Mouse (Mus musculus) stomach, embryonic 15.5 days (tissue): ENCODE measurements around the gene Slc6a5. TPM values are rescaled to one million over a fixed set of nuclear protein-coding genes. Genes with fewer than 3 reads are reported as not detected.

ENCODE experiments used
- ATAC-seq: fragments of 200-750 bp; cut with Nextera tagmentation; 2 replicates; pipeline ENCODE4 v1.8.0; 2017; ENCODE audit warnings: low read depth, moderate number of reproducible peaks, moderate TSS enrichment; ENCODE audit not compliant: insufficient read depth, low FRiP score
- H3K27ac ChIP-seq: fragments of 300-500 bp; sonication (generic); 2 replicates; pipeline ENCODE4 v1.5.1; 2015; ENCODE audit warnings: mild to moderate bottlenecking, inconsistent platforms
- H3K27me3 ChIP-seq: fragments of 300-500 bp; sonication (generic); replicated peaks from 2 replicates; pipeline ENCODE4 v1.6.1; 2015; ENCODE audit warnings: inconsistent platforms
- H3K36me3 ChIP-seq: fragments of 300-500 bp; sonication (generic); 2 replicates; pipeline ENCODE4 v1.6.1; 2015; ENCODE audit warnings: inconsistent platforms
- H3K4me1 ChIP-seq: fragments of 300-500 bp; sonication (generic); 2 replicates; pipeline ENCODE4 v1.6.1; 2015; ENCODE audit warnings: inconsistent platforms
- H3K4me2 ChIP-seq: fragments of 300-500 bp; sonication (generic); 2 replicates; pipeline ENCODE4 v1.6.1; 2015; ENCODE audit warnings: mild to moderate bottlenecking, inconsistent platforms
- H3K4me3 ChIP-seq: fragments of 300-500 bp; sonication (generic); replicated peaks from 2 replicates; pipeline ENCODE4 v1.5.1; 2015; ENCODE audit warnings: inconsistent platforms
- H3K9ac ChIP-seq: fragments of 300-500 bp; sonication (generic); 2 replicates; pipeline ENCODE4 v1.6.1; 2015; ENCODE audit warnings: inconsistent platforms
- H3K9me3 ChIP-seq: fragments of 300-500 bp; sonication (generic); 2 replicates; pipeline ENCODE4 v1.6.1; 2016; ENCODE audit warnings: inconsistent platforms
- WGBS: fragments of 180-500 bp; shearing (Covaris S2); methylation state at CpG from one replicate; pipeline ENCODE4 v1.1.7; 2015; 5-methylcytosine and 5-hydroxymethylcytosine counted together
- polyA plus RNA-seq: library from polyadenylated mRNA; unstranded; fragments of >200 nt; fragmentation: Nextera tagmentation; extraction: Ambion mirVana; gene quantifications from 2 replicates; pipeline ENCODE4 v1.2.1, GENCODE M21; 2015

Gene Slc6a5
- polyA plus RNA-seq, 1 experiment from 2014 or later: 0.01 TPM

GRCm38 (mm10) chr7:49895296-49895695 is 14.7 kb upstream of the Slc6a5 start:
- Histone ChIP-seq H3K27me3 (no peaks in the 10 kb centered on the region), H3K27ac (no peak overlapping the region), H3K4me2 (no peak overlapping the region), H3K36me3 (no peaks in the 10 kb centered on the region), H3K4me3 (no peak overlapping the region), H3K9ac (no peak overlapping the region), H3K9me3 (no peaks in the 10 kb centered on the region), H3K4me1 (no peaks in the 10 kb centered on the region)
- 59% methylated on average over 6 of the region's 6 CpGs for WGBS
- ATAC-seq: no peak

GRCm38 (mm10) chr7:49902003-49902552 is 7.9 kb upstream of the Slc6a5 start:
- H3K4me2 ChIP-seq: no peak overlapping the region
- no peak overlapping the region for H3K9ac ChIP-seq
- no peak for ATAC-seq
- no peaks in the 10 kb centered on the region for H3K4me1 ChIP-seq
- H3K27ac ChIP-seq: no peak overlapping the region
- H3K9me3 ChIP-seq: no peaks in the 10 kb centered on the region
- H3K4me3 ChIP-seq: no peak overlapping the region
- no peaks in the 10 kb centered on the region for H3K36me3 ChIP-seq
- 36% methylated on average over 9 of the region's 9 CpGs for WGBS
- H3K27me3 ChIP-seq: peaks cover 22% of the 10 kb centered on the region

- Histone ChIP-seq H3K36me3 (no peaks in the 10 kb centered on the region), H3K27me3 (peaks cover 75% of the 10 kb centered on the region), H3K4me1 (no peaks in the 10 kb centered on the region), H3K27ac (no peak overlapping the region), H3K9me3 (no peaks in the 10 kb centered on the region), H3K4me2 (no peak overlapping the region), H3K4me3 (no peak overlapping the region), H3K9ac (no peak overlapping the region)
- 2% methylated on average over 28 of the region's 28 CpGs for WGBS
- ATAC-seq: no peak
These were observed 2.5 kb upstream of the Slc6a5 start for GRCm38 (mm10) chr7:49907191-49908171.

- Histone ChIP-seq H3K9me3 (no peaks in the 10 kb centered on the region), H3K4me3 (no peak overlapping the region), H3K27me3 (peaks cover 83% of the 10 kb centered on the region), H3K27ac (no peak overlapping the region), H3K4me2 (no peak overlapping the region), H3K36me3 (no peaks in the 10 kb centered on the region), H3K4me1 (no peaks in the 10 kb centered on the region), H3K9ac (no peak overlapping the region)
- WGBS: 2% methylated on average over 24 of the region's 24 CpGs
- ATAC-seq: no peak
These were observed 1.6 kb upstream of the Slc6a5 start for GRCm38 (mm10) chr7:49908181-49908855.

GRCm38 (mm10) chr7:49908990-49909411 is 945 bp upstream of the Slc6a5 start:
- WGBS: under 1% methylated on average over 26 of the region's 26 CpGs
- Histone ChIP-seq H3K4me3 (no peak overlapping the region), H3K27me3 (peaks cover 89% of the 10 kb centered on the region), H3K27ac (no peak overlapping the region), H3K9me3 (no peaks in the 10 kb centered on the region), H3K4me2 (no peak overlapping the region), H3K9ac (no peak overlapping the region), H3K36me3 (no peaks in the 10 kb centered on the region), H3K4me1 (no peaks in the 10 kb centered on the region)
- ATAC-seq: no peak

GRCm38 (mm10) chr7:49910361-49910760 is 415 bp downstream of the Slc6a5 start:
- 2% methylated on average over 16 of the region's 16 CpGs for WGBS
- no peaks in the 10 kb centered on the region for H3K4me1 ChIP-seq
- H3K9me3 ChIP-seq: no peaks in the 10 kb centered on the region
- H3K27me3 ChIP-seq: peaks cover 96% of the 10 kb centered on the region
- no peak overlapping the region for H3K4me2 ChIP-seq
- no peaks in the 10 kb centered on the region for H3K36me3 ChIP-seq
- H3K27ac ChIP-seq: no peak overlapping the region
- no peak overlapping the region for H3K4me3 ChIP-seq
- H3K9ac ChIP-seq: no peak overlapping the region
- ATAC-seq: no peak

GRCm38 (mm10) chr7:49911147-49911946 is 1.4 kb downstream of the Slc6a5 start:
- H3K36me3 ChIP-seq: no peaks in the 10 kb centered on the region
- H3K9me3 ChIP-seq: no peaks in the 10 kb centered on the region
- ATAC-seq: no peak
- no peak overlapping the region for H3K27ac ChIP-seq
- WGBS: 4% methylated on average over 23 of the region's 23 CpGs
- no peak overlapping the region for H3K4me3 ChIP-seq
- no peaks in the 10 kb centered on the region for H3K4me1 ChIP-seq
- no peak overlapping the region for H3K9ac ChIP-seq
- no peak overlapping the region for H3K4me2 ChIP-seq
- peaks cover 96% of the 10 kb centered on the region for H3K27me3 ChIP-seq

GRCm38 (mm10) chr7:49911947-49912262 is 2.0 kb downstream of the Slc6a5 start:
- no peaks in the 10 kb centered on the region for H3K9me3 ChIP-seq
- no peak overlapping the region for H3K4me2 ChIP-seq
- ATAC-seq: no peak
- H3K27ac ChIP-seq: no peak overlapping the region
- H3K4me3 ChIP-seq: no peak overlapping the region
- no peak overlapping the region for H3K9ac ChIP-seq
- WGBS: 2% methylated on average over 26 of the region's 26 CpGs
- H3K36me3 ChIP-seq: no peaks in the 10 kb centered on the region
- peaks cover 97% of the 10 kb centered on the region for H3K27me3 ChIP-seq
- no peaks in the 10 kb centered on the region for H3K4me1 ChIP-seq

GRCm38 (mm10) chr7:49913164-49913563 is 3.2 kb downstream of the Slc6a5 start:
- Histone ChIP-seq H3K27me3 (peaks cover 97% of the 10 kb centered on the region), H3K27ac (no peak overlapping the region), H3K9me3 (no peaks in the 10 kb centered on the region), H3K4me3 (no peak overlapping the region), H3K9ac (no peak overlapping the region), H3K4me2 (no peak overlapping the region), H3K4me1 (no peaks in the 10 kb centered on the region), H3K36me3 (no peaks in the 10 kb centered on the region)
- no peak for ATAC-seq
- WGBS: 3% methylated on average over 4 of the region's 4 CpGs

- Histone ChIP-seq H3K27ac (no peak overlapping the region), H3K4me3 (no peak overlapping the region), H3K9ac (no peak overlapping the region), H3K9me3 (no peaks in the 10 kb centered on the region), H3K36me3 (no peaks in the 10 kb centered on the region), H3K4me2 (no peak overlapping the region), H3K27me3 (peaks cover 90% of the 10 kb centered on the region), H3K4me1 (no peaks in the 10 kb centered on the region)
- 4% methylated on average over 5 of the region's 5 CpGs for WGBS
- ATAC-seq: no peak
These were observed 3.9 kb downstream of the Slc6a5 start for GRCm38 (mm10) chr7:49913728-49914328.

GRCm38 (mm10) chr7:49914946-49915345 is 5.0 kb downstream of the Slc6a5 start:
- Histone ChIP-seq H3K36me3 (no peaks in the 10 kb centered on the region), H3K27ac (no peak overlapping the region), H3K4me2 (no peak overlapping the region), H3K9me3 (no peaks in the 10 kb centered on the region), H3K4me3 (no peak overlapping the region), H3K4me1 (no peaks in the 10 kb centered on the region), H3K9ac (no peak overlapping the region), H3K27me3 (peaks cover 79% of the 10 kb centered on the region)
- 6% methylated on average over 9 of the region's 9 CpGs for WGBS
- no peak for ATAC-seq
